Mouse (Mus musculus) thymus, postnatal 25 days (tissue): ENCODE data around the gene Zfp42.
"Not testable (repeated sequence)": the region's sequence is repeated elsewhere in the genome, so short reads cannot be mapped to it uniquely, and the experiment has no call there.

ENCODE experiments used
- DNase-seq: peaks from one replicate; pipeline ENCODE4 v3.0.0; 2022

The Zfp42 gene

GRCm38 (mm10) chr8:43306896-43307295 is at the start of gene Zfp42:
Zfp42 (minus strand) TSS chr8:43306980.
- DNase-seq, result no peak

GRCm38 (mm10) chr8:43356069-43356770 is 49.4 kb upstream of the Zfp42 start:
- no peak for DNase-seq

GRCm38 (mm10) chr8:43352241-43352640 is 45.5 kb upstream of the Zfp42 start:
- not testable (repeated sequence) for DNase-seq

DNA sequence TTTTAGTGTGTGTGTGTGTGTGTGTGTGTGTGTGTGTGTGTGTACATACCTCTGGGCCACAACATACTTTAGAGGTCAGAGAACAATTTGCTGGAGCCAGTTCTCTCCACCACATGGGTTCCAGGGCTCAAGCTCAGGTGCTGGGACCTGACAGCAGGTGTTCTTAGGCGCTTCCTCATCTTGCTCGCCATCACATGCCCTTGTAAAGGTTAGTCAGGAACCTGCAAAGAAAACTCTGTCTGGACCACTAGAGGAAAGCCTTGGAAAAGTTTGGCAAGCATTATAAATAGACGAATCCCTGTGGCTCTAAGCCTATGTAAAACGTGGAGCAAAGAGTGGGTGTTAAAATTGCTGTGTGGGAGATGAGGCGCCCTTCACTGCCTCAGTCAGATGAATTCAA is 31.8 kb upstream of the Zfp42 start:
- no peak for DNase-seq

DNA sequence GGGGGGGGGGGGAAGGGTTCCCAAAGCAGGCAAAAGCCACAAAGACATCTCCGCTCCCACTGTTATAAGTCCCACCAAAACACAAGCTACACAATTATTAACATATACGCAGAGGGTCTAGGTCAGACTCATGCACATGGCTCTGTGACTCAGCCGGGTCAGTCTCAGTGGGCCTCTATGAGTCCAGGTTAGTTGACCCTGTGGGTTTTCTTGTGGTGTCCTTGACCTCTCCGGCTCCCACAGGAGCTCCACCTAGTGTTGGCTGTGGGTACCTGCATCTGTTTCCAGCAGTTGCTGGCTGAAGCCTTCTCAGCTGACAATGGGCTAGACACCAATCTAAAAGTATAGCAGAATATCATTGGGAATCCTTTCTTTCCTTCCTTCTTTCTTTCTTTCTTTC is 26.7 kb upstream of the Zfp42 start:
- peak; percentile 1 for DNase-seq

DNA sequence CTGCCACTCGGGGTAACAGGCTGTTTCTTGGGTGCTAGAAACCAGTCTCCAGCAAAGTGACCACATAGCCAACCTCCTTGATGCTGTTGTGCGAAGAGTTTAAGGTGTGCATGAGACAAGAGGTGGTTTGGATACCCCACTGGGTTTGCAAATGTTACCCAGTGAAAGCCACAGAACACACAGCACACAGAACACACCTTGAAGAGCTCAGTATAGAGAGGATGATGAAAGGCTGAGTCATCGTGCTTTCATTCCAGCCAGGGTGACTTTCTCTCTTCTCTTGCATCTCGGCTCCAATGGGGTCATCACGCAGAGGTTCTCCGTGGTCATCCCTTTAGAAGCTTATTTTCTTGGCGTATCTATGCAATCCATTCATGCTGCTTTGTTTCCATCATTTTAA is 24.9 kb upstream of the Zfp42 start:
- DNase-seq, result no peak

- DNase-seq, result no peak
Observed at GRCm38 (mm10) chr8:43329913-43330705, 23.3 kb upstream of the Zfp42 start.

GRCm38 (mm10) chr8:43328666-43329065 is 21.9 kb upstream of the Zfp42 start:
- no peak for DNase-seq

DNA sequence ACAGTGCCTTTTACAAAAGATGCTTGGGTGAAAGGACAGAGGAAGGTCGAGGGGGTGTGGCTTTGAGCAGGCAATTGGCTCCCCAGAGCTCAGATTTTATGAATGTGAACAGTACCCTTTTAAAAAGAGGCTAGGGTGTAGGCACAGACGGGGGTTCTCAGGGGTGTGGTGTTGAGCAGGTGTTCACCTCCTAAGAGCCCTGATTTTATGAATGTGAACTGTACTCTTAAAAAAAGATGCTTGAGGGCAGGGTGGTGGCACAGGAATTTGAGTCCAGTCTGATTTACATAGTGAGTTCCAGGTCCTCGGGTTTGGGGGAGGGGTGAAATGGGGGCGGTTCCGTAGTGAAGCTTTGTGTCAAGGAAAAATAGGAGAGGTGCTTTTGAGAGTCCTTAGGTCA is 14.0 kb upstream of the Zfp42 start:
- no peak for DNase-seq

DNA sequence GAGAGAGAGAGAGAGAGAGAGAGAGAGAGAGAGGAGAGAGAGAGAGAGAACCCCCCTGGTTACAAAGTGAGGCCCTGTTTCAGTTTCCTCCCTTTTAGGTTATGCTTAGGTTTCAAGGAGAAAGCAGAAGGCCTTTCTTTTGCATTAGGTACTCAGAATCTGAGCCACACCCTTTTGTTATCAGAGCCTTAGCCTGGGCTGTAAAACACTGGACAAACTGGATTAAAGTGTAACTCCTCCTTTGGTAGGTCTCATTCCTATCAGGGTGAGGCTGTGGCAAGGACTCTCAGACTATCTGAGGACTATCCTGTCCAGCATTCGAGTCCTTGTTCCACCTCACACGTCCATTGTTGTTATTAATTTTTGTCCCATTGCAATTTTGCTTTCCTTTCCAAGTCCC is 1.4 kb upstream of the Zfp42 start:
- DNase-seq, result no peak

GRCm38 (mm10) chr8:43305676-43306075 is 1.1 kb downstream of the Zfp42 start:
- no peak for DNase-seq

DNA sequence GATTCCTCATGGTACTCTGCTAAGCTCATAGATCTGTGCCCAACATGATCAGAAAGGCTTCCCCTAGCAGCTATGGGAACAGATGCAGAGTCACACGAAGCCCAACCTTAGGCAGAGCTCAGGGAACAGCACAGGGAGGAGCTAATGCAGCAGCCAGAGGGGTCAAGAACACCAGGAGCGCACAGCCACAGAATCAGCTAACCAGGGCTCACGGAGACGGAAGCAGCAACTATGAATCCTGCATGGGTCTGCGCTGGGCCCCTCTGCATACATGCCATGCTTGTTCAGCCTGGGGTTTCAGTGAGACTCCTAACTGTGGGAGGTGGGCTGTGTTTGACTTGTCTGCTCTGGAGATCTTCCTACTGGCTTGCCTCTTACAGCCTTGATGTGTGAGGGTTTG is 7.0 kb downstream of the Zfp42 start:
- no peak for DNase-seq

DNA sequence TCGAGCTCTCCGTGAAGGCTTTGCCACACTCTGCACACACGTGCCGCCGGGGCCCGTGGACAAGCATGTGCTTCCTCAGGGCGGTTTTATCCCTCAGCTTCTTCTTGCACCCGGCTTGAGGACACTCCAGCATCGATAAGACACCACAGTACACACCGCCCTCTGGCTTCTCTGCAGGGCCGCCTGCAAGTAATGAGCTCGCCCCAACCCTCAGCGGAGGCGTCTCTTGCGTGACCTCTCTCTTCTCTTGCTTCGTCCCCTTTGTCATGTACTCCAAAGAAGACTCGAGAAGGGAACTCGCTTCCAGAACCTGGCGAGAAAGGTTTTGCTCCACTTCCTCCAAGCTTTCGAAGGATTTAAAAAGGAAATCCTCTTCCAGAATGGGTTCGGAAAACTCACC is 11.0 kb downstream of the Zfp42 start:
- DNase-seq, result no peak

DNA sequence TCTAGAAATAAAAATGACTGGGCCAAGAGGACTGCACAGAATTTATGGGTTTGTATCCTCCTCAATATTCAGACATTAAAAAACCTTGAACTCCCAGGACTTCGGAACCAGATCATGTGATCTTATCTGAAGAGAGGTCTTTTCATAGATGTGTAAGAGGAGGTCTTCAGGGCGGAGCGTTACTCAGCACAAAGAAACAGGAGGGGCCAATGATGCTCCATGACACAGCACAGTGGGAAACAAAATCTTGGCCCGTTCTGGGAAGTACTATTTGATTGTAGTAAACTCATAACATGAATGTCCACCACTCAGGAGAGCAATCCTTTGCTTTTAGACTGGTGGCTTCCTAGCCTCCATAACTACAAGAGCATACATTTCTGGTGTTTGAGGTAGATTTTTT is 12.6 kb downstream of the Zfp42 start:
- no peak for DNase-seq

DNA sequence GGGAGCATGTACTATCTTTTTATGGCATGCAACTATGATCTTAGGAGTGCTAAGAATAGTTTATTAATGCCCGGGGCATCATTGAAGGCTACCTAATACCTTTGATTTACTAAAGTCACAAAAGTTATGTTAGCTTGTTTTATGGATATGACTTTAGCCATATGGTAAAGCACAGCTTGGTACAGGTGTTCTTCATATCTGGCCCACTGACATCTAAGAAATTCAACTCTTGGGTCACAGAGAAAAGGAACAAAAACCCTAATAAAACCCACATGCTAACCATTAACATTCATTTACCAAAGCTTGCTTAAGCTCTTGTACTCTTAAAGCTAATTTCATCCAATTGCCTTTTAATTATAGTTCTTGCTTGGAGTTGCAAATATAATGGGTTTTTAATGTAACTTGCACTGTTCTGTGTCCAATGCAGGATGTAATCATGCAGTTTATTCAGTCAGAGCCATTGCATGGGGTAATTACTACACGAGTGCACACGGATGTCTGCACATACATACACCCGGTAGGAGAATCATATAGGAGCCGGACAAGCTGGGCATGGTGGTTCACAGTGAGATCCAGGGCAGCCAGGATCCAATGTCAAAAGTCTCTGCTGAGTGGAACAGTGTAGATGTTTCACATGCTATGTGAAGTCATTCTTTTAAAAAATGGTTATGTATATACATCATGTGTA is 16.2 kb downstream of the Zfp42 start:
- DNase-seq, result no peak

GRCm38 (mm10) chr8:43289781-43290180 is 17.0 kb downstream of the Zfp42 start:
- DNase-seq, result no peak

- DNase-seq, result no peak
Observed at GRCm38 (mm10) chr8:43288840-43289239, 17.9 kb downstream of the Zfp42 start.

DNA sequence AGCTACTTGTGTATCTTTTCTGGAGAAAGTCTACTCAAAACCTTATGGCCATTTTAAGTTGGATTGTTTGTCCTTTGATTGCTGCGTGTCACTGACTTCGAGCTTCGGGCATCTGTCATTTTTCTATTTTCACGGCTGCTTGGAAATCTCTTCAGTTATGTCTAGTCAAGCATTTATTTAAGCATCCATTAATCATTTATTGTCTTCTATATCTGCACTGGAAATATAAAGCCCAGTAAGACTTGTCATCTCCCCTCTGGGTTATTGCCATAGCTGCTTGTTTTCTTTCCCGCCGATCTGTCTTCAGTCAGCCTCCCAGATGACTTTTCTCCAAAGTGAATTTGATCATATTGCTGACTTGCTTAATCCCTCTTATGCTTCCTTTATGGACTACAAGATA is 19.3 kb downstream of the Zfp42 start:
- no peak for DNase-seq

- no peak for DNase-seq
Observed at GRCm38 (mm10) chr8:43283231-43283630, 23.5 kb downstream of the Zfp42 start.

DNA sequence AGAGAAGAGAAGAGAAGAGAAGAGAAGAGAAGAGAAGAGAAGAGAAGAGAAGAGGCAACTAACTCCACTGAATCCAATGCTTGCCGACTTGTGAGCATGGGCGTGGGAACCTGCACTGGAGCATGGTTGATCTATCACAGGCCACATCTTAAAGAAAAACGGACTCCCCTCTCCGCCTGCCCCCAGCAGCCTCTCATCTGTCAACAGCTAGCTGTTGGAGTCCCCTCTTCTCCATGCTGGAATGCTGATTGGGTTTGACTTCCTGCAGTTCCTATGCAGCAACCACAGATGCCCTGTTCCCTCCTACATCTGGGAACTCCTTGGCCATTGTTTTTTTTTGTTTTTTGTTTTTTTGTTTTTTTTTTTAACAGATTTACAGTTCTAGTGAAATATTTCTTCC is 28.4 kb downstream of the Zfp42 start:
- DNase-seq, result no peak

DNA sequence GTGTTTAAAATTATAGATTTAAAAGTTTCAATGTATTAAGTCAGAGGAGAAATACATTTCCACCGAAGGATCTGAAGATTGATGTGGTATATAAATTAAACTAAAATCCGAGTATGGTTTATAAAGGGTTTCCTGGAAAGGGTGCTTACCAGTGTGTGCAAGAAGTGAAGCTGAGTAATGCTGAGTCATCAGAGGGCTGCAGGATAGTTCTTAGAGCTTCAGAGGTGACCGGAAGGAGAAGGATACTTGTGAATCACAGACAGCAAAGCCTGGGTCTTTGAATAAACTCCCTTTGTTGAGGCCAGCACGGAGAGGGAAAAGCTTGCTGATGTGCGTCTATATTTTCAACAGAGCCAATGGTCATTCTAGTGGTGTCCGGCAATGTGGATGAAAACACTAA is 45.8 kb downstream of the Zfp42 start:
- DNase-seq, result no peak

DNA sequence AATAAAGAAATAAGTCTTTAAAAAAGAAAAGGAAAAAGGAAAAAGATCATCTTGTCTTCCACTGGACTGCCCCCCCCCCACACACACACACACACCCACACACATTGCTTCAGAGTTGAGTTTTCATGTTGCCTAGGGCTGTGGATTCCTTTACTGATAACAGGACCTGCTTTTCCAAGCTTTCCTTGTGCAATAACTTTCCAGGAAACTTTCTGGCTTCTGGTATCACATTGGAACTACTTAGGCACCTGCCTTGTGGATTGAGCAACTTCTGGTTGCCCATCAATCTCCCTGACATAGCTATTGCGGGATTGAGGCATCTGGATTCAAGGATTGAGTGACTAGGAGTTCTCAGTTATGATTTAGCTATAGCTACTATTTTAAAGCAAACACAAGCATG is 48.9 kb downstream of the Zfp42 start:
- DNase-seq, result no peak

DNA sequence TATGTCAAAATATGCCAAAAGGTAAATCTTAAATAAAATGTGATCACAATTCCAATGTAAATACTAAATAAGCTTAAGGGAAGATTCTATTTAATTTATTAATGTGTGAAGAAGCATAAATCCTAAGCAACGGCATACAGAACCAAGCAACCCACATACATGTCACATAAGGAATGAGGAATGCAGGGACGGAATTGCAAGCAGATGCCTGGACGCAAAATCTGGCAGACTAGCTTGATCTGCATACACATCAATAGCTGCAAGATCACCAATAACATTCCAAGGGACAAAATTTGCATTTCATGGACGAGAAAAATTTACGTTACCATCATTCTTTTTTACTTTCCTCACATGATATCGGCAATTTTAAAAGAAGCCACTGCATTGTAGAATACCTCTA is 51.1 kb downstream of the Zfp42 start:
- no peak for DNase-seq

GRCm38 (mm10) chr8:43251653-43252052 is 55.1 kb downstream of the Zfp42 start:
- DNase-seq, result no peak
